ENCODE assay signal across 13 mouse cellular contexts in genomic region chr5:27842671-27843320, GRCm38 (mm10). TPM values are rescaled to one million over a fixed set of nuclear protein-coding genes. Genes with fewer than 3 reads are reported as not detected.
DNase-seq lines count a peak whose midpoint lies in the region; ATAC-seq and TF ChIP-seq lines count a peak whose summit lies in the region.
"Had no signal": no experiment of that assay in that cellular context is flagged by ENCODE, and none has a peak within 500 bp of the region (broad histone marks: within the 10 kb centered on the region; RNA-seq: fewer than 3 reads in every experiment).

No protein-coding gene starts in this region.

- 0 out of 2 replicates have a peak overlapping the region, but pooled peaks have one; percentile 6 for H3K27ac ChIP-seq in midbrain, postnatal 0 days (ENCODE audit: low read depth, low read length)
- H3K27ac ChIP-seq in kidney, adult 2 months (ENCODE audit: insufficient read depth, low read depth, low read length), result no peak overlapping the region

- H3K9me3 ChIP-seq in midbrain, postnatal 0 days (ENCODE audit: low read length), result no peaks in the 10 kb centered on the region
- H3K9me3 ChIP-seq: megakaryocyte, embryonic 14.5 days had no signal

- H3K4me1 ChIP-seq in midbrain, postnatal 0 days (ENCODE audit: insufficient read depth, low read length), result peaks cover 11% of the 10 kb centered on the region; the same call in 1 of the 2 replicates
- H3K4me1 ChIP-seq in kidney, adult 2 months (ENCODE audit: control insufficient read depth, insufficient read depth, low read length), result no peaks in the 10 kb centered on the region

- peak overlapping the region; percentile 54 for H3K4me3 ChIP-seq in midbrain, postnatal 0 days (ENCODE audit: low read depth, low read length)
- no peak overlapping the region for H3K4me3 ChIP-seq in kidney, adult 2 months (ENCODE audit: insufficient read depth, low read depth, low read length)
- H3K4me3 ChIP-seq: megakaryocyte, embryonic 14.5 days had no signal

- peak overlapping the region; percentile 81 for H3K4me2 ChIP-seq in midbrain, postnatal 0 days (ENCODE audit: low read depth, low read length, poor library complexity, severe bottlenecking)
- H3K4me2 ChIP-seq: liver, embryonic 11.5 days had no signal

- no peak for DNase-seq in cerebellum, postnatal 4 days (ENCODE audit: low spot score in 2 of 2)
- DNase-seq in brain, embryonic 14.5 days (ENCODE audit: low read depth), result peak; percentile 23
- DNase-seq in frontal cortex, postnatal 25 days (ENCODE audit: low spot score in 2 of 2), result peak; percentile 8 to 24
- peak; percentile 42 for DNase-seq in midbrain, postnatal 0 days (ENCODE audit: low spot score)
- no peak for DNase-seq in lung, adult 18-20 months
- DNase-seq in embryo, embryonic 10.5 days (ENCODE audit: low spot score), result no peak
- DNase-seq in kidney, adult 2 months, result no peak

- no peak for TF ChIP-seq POLR2A in brain, embryonic 14.5 days (IDR thresholded peaks at IDR 0.05; ENCODE audit: borderline replicate concordance, extremely low read depth, insufficient read depth, insufficient read length, poor library complexity, severe bottlenecking)
- no peak for TF ChIP-seq POLR2A in kidney, adult 2 months (IDR thresholded peaks at IDR 0.05; ENCODE audit: low read depth, low read length)

- H3K9ac ChIP-seq in midbrain, postnatal 0 days (replicated peaks; ENCODE audit: low read length, poor library complexity, severe bottlenecking), result peak overlapping the region; percentile 73; the same call in 1 of the 2 replicates

- no peak for TF ChIP-seq CTCF in brain, embryonic 14.5 days (IDR thresholded peaks at IDR 0.05; ENCODE audit: borderline replicate concordance, extremely low read depth, insufficient read depth, insufficient read length)
- TF ChIP-seq CTCF in midbrain, postnatal 0 days (IDR thresholded peaks at IDR 0.05), result peak; percentile 26; the same call in 1 of the 2 replicates
- no peak for TF ChIP-seq CTCF in kidney, adult 2 months (conservative IDR thresholded peaks at IDR 0.05; ENCODE audit: insufficient read depth, insufficient read length, low read depth, low read length)

- H3K36me3 ChIP-seq in midbrain, postnatal 0 days (ENCODE audit: insufficient read depth, low read length), result no peaks in the 10 kb centered on the region
- no peaks in the 10 kb centered on the region for H3K36me3 ChIP-seq in kidney, adult 2 months (ENCODE audit: control insufficient read depth, insufficient read depth, low read length)

- 68% methylated on average over 28 of the region's 28 CpGs for WGBS in midbrain, postnatal 0 days
- 73% methylated on average over 28 of the region's 28 CpGs for WGBS in kidney, adult 2 months

- 0 out of 2 replicates have a peak, but pooled peaks have one; percentile 49 for ATAC-seq in cerebellum, adult (ENCODE audit: insufficient number of reproducible peaks, low FRiP score, low TSS enrichment)
- ATAC-seq in midbrain, postnatal 0 days (ENCODE audit: low FRiP score), result peak; percentile 58; the same call in 1 of the 2 replicates
- ATAC-seq: Patski had no signal

- H3K27me3 ChIP-seq in midbrain, postnatal 0 days (ENCODE audit: insufficient read depth, low read length), result no peaks in the 10 kb centered on the region
- no peaks in the 10 kb centered on the region for H3K27me3 ChIP-seq in kidney, adult 2 months (replicated peaks; ENCODE audit: control insufficient read depth, insufficient read depth, low read length)

RNA-seq across cellular contexts. Expression of gene Htr5a, which starts 0.8 kb away (rescaled TPM):
- 1.7 and 2.7 TPM in 2 replicates for polyA plus RNA-seq in brain, embryonic 14.5 days (2012; rRNA removed)
- total RNA-seq in midbrain, postnatal 0 days (2014; rRNA removed), result 10.9 and 12.3 TPM in 2 replicates
- 1.4 and 1.6 TPM in 2 replicates for polyA plus RNA-seq in midbrain, postnatal 0 days (2015; fragmentation: Nextera tagmentation; extraction: Ambion mirVana)
- polyA plus RNA-seq in kidney, adult 2 months (2012; rRNA removed), result not detected in 2 replicates
- polyA plus RNA-seq: liver, embryonic 11.5 days; Patski; small intestine, adult 2 months; urinary bladder, adult 2 months had no signal

RNA-seq across cellular contexts. Expression of gene Paxip1, which starts 51.3 kb away (rescaled TPM):
- 40.2 and 43.4 TPM in 2 replicates for polyA plus RNA-seq in brain, embryonic 14.5 days (2012; rRNA removed)
- 43.0 and 48.8 TPM in 2 replicates for total RNA-seq in midbrain, postnatal 0 days (2014; rRNA removed)
- 21.2 and 23.1 TPM in 2 replicates for polyA plus RNA-seq in midbrain, postnatal 0 days (2015; fragmentation: Nextera tagmentation; extraction: Ambion mirVana)
- 18.1 and 18.6 TPM in 2 replicates for polyA plus RNA-seq in kidney, adult 2 months (2012; rRNA removed)

Comparison
In these comparisons a context has a peak if more than half of its experiments do, and no peak if none do; other contexts are left out.
1. DNase-seq: peak in brain, embryonic 14.5 days (single experiment), frontal cortex, postnatal 25 days (2 of 2) and midbrain, postnatal 0 days (single experiment); none in cerebellum, postnatal 4 days (0 of 2), lung, adult 18-20 months (0 of 2), embryo, embryonic 10.5 days (single experiment) and kidney, adult 2 months (single experiment).